28 mouse cellular contexts compared by ENCODE assay signal in the genomic region with DNA sequence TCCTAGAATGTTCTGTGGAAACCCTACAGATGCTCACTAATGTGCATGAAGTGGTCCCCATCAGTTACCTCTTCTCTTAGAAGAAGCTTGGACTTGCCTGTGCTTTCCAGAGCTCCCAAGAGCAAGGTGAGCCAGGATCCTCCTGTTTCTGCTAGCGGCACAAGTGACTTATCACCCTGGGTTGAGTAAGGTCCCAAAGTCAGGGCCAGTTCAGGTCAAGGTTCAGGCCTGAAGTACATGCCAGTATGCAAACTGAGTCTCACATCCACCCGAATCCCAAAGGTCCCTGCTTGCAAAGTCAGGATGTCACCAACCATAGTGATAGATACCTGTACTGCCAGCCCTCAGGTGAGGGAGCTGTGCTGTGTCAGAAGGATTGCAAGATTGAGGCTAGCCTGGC.
"Had no signal": no experiment of that assay in that cellular context is flagged by ENCODE, and none has a peak within 500 bp of the region (broad histone marks: within the 10 kb centered on the region; RNA-seq: fewer than 3 reads in every experiment).

No protein-coding gene starts in this region.

- H3K27ac ChIP-seq: left cerebral cortex, adult 2 months; limb, embryonic 10.5 days; limb, embryonic 12.5 days; limb, embryonic 13.5 days; limb, embryonic 15.5 days; liver, embryonic 12.5 days; liver, embryonic 13.5 days; liver, embryonic 14.5 days; liver, embryonic 15.5 days; lung, embryonic 15.5 days; macrophage; midbrain, embryonic 10.5 days; midbrain, embryonic 12.5 days; midbrain, embryonic 13.5 days; midbrain, embryonic 15.5 days; neural tube, embryonic 12.5 days had no signal

- DNase-seq: left cerebral cortex, postnatal 4 days; liver, embryonic 13.5 days; liver, postnatal 0 days; lung, adult 18-20 months; lung, adult 2 months; lung, embryonic 14.5 days; lung, postnatal 10 days; lung, postnatal 14 days; lung, postnatal 36 days; lung, postnatal 4 days; midbrain, embryonic 14.5 days had no signal

- H3K27me3 ChIP-seq: limb, embryonic 13.5 days; limb, embryonic 15.5 days; lung, embryonic 15.5 days; midbrain, embryonic 13.5 days; midbrain, embryonic 15.5 days; neural tube, embryonic 12.5 days had no signal

- H3K36me3 ChIP-seq: limb, embryonic 10.5 days; limb, embryonic 12.5 days; limb, embryonic 13.5 days; limb, embryonic 15.5 days; liver, embryonic 12.5 days; liver, embryonic 13.5 days; liver, embryonic 15.5 days; lung, embryonic 15.5 days; midbrain, embryonic 10.5 days; midbrain, embryonic 12.5 days; midbrain, embryonic 13.5 days; midbrain, embryonic 15.5 days; neural tube, embryonic 12.5 days had no signal

- H3K9ac ChIP-seq: limb, embryonic 12.5 days; limb, embryonic 13.5 days; limb, embryonic 15.5 days; liver, embryonic 12.5 days; liver, embryonic 13.5 days; liver, embryonic 14.5 days; liver, embryonic 15.5 days; liver, postnatal 0 days; lung, embryonic 14.5 days; lung, embryonic 15.5 days; midbrain, embryonic 12.5 days; midbrain, embryonic 13.5 days; midbrain, embryonic 15.5 days; neural tube, embryonic 12.5 days had no signal

- H3K4me3 ChIP-seq: left cerebral cortex, adult 2 months; limb, embryonic 10.5 days; limb, embryonic 12.5 days; limb, embryonic 13.5 days; limb, embryonic 15.5 days; liver, embryonic 12.5 days; liver, embryonic 13.5 days; liver, embryonic 15.5 days; lung, embryonic 15.5 days; megakaryocyte, embryonic 14.5 days; midbrain, embryonic 10.5 days; midbrain, embryonic 12.5 days; midbrain, embryonic 13.5 days; midbrain, embryonic 15.5 days; myocyte; neural tube, embryonic 12.5 days had no signal
